In the genomic region with DNA sequence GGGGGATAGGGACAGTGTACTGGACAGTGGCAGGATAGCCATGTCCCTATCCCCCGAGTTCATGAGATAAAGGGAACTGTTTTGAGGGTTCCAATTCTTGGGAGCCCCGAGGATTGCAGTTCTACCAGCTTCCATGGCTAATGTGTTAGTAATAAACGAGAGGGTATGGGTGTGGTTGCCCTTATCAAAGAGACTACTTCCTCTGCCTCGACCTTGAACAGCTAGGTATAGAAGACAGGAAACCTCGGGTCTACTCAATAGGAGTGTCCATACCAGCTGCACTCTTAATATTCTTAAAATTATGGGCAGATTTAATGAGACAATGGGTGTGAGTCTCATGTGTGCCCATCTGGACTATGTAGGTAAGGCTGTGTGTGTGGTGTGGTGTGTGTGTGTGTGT, we compare ENCODE assay signal across 24 mouse cellular contexts.
DNase-seq lines count a peak whose midpoint lies in the region; ATAC-seq and TF ChIP-seq lines count a peak whose summit lies in the region.
"Had no signal": no experiment of that assay in that cellular context is flagged by ENCODE, and none has a peak within 500 bp of the region (broad histone marks: within the 10 kb centered on the region; RNA-seq: fewer than 3 reads in every experiment).

No protein-coding gene starts in this region.

- no peaks in the 10 kb centered on the region for H3K9me3 ChIP-seq in lung, postnatal 0 days (ENCODE audit: low read length)
- no peaks in the 10 kb centered on the region for H3K9me3 ChIP-seq in limb, embryonic 10.5 days (replicated peaks)
- no peaks in the 10 kb centered on the region for H3K9me3 ChIP-seq in forebrain, postnatal 0 days (ENCODE audit: low read length)
- H3K9me3 ChIP-seq in kidney, embryonic 14.5 days (ENCODE audit: control insufficient read depth, low read length), result no peaks in the 10 kb centered on the region
- H3K9me3 ChIP-seq: embryonic facial prominence, embryonic 15.5 days; forebrain, embryonic 10.5 days; heart, embryonic 15.5 days; hindbrain, embryonic 13.5 days had no signal

- DNase-seq in lung, postnatal 0 days (ENCODE audit: low spot score), result no peak
- DNase-seq in lung, adult 2 months, result no peak
- no peak for DNase-seq in limb, embryonic 10.5 days (ENCODE audit: low spot score)
- no peak for DNase-seq in forebrain, postnatal 0 days
- DNase-seq in thymus, postnatal 0 days (ENCODE audit: low spot score), result no peak
- DNase-seq: adrenal gland, adult 8-10 months; adrenal gland, postnatal 36 days; B cell, adult 2 months; cerebellum, adult 2 months; cerebellum, postnatal 10 days; embryo, embryonic 11 days; heart, adult 2 months; heart, postnatal 14 days had no signal

- no peak for TF ChIP-seq EP300 in lung, postnatal 0 days (IDR thresholded peaks at IDR 0.05)

- H3K4me1 ChIP-seq in lung, postnatal 0 days (ENCODE audit: insufficient read depth, low read depth, low read length), result peaks cover 15% of the 10 kb centered on the region
- peaks cover under 1% of the 10 kb centered on the region; the same call in 1 of the 2 replicates for H3K4me1 ChIP-seq in lung, adult 2 months (ENCODE audit: control insufficient read depth, insufficient read depth, low read length)
- peaks cover 77% of the 10 kb centered on the region for H3K4me1 ChIP-seq in limb, embryonic 10.5 days
- no peaks in the 10 kb centered on the region for H3K4me1 ChIP-seq in forebrain, postnatal 0 days (ENCODE audit: insufficient read depth)
- peaks cover 52% of the 10 kb centered on the region for H3K4me1 ChIP-seq in kidney, embryonic 14.5 days (ENCODE audit: control insufficient read depth, insufficient read depth, low read length)

- H3K4me3 ChIP-seq in lung, postnatal 0 days (ENCODE audit: low read depth, low read length), result no peak overlapping the region
- no peak overlapping the region for H3K4me3 ChIP-seq in lung, adult 2 months (replicated peaks; ENCODE audit: extremely low read depth, low read depth, low read length)
- H3K4me3 ChIP-seq in limb, embryonic 10.5 days, result no peak overlapping the region
- no peak overlapping the region for H3K4me3 ChIP-seq in forebrain, postnatal 0 days (ENCODE audit: low read depth, low read length)
- H3K4me3 ChIP-seq in kidney, embryonic 14.5 days (ENCODE audit: low read length), result no peak overlapping the region
- H3K4me3 ChIP-seq: embryonic facial prominence, embryonic 15.5 days; erythroblast, embryonic 14.5 days; forebrain, embryonic 10.5 days; heart, adult 2 months; heart, embryonic 15.5 days; hindbrain, embryonic 13.5 days had no signal

- no peak overlapping the region for H3K9ac ChIP-seq in lung, postnatal 0 days (replicated peaks; ENCODE audit: low read depth)
- no peak overlapping the region for H3K9ac ChIP-seq in forebrain, postnatal 0 days
- no peak overlapping the region for H3K9ac ChIP-seq in kidney, embryonic 14.5 days (ENCODE audit: low read depth, low read length)
- H3K9ac ChIP-seq: embryonic facial prominence, embryonic 15.5 days; heart, embryonic 15.5 days; hindbrain, embryonic 13.5 days had no signal

- no peaks in the 10 kb centered on the region for H3K27me3 ChIP-seq in lung, postnatal 0 days (replicated peaks; ENCODE audit: insufficient read depth, low read length)
- no peaks in the 10 kb centered on the region for H3K27me3 ChIP-seq in limb, embryonic 10.5 days (ENCODE audit: low read depth, poor library complexity, severe bottlenecking)
- H3K27me3 ChIP-seq in forebrain, postnatal 0 days (ENCODE audit: insufficient read depth, low read length), result no peaks in the 10 kb centered on the region
- no peaks in the 10 kb centered on the region for H3K27me3 ChIP-seq in kidney, embryonic 14.5 days (ENCODE audit: control insufficient read depth, insufficient read depth, low read length)
- H3K27me3 ChIP-seq: CH12.LX; embryonic facial prominence, embryonic 15.5 days; heart, embryonic 15.5 days; hindbrain, embryonic 13.5 days had no signal

- H3K4me2 ChIP-seq in lung, postnatal 0 days (replicated peaks; ENCODE audit: low read depth, low read length), result no peak overlapping the region
- no peak overlapping the region for H3K4me2 ChIP-seq in forebrain, postnatal 0 days (ENCODE audit: low read depth)
- no peak overlapping the region for H3K4me2 ChIP-seq in kidney, embryonic 14.5 days (replicated peaks; ENCODE audit: low read depth, low read length)
- H3K4me2 ChIP-seq: embryonic facial prominence, embryonic 15.5 days; heart, embryonic 11.5 days; heart, embryonic 15.5 days; hindbrain, embryonic 13.5 days had no signal

- no peak for TF ChIP-seq POLR2A in lung, adult 2 months (IDR thresholded peaks at IDR 0.05; ENCODE audit: borderline replicate concordance, extremely low read depth, low read depth, low read length)

- 48% methylated on average over 5 of the region's 5 CpGs for WGBS in lung, postnatal 0 days
- 38% methylated on average over 5 of the region's 5 CpGs for WGBS in lung, adult 2 months
- WGBS in limb, embryonic 10.5 days, result 82% methylated on average over 5 of the region's 5 CpGs
- 83% methylated on average over 5 of the region's 5 CpGs for WGBS in forebrain, postnatal 0 days
- WGBS in kidney, embryonic 14.5 days, result 76% methylated on average over 5 of the region's 5 CpGs

- no peak for ATAC-seq in lung, postnatal 0 days
- 0 out of 2 replicates have a peak, but pooled peaks have one; percentile 32 for ATAC-seq in common myeloid progenitor, adult 5-6 weeks (replicated peaks; ENCODE audit: low read depth, poor library complexity, severe bottlenecking)
- no peak for ATAC-seq in forebrain, postnatal 0 days
- no peak for ATAC-seq in kidney, embryonic 14.5 days (ENCODE audit: low FRiP score, low TSS enrichment)
- ATAC-seq: forebrain, embryonic 14.5 days; hindbrain, postnatal 0 days had no signal

- no peaks in the 10 kb centered on the region for H3K36me3 ChIP-seq in lung, postnatal 0 days (ENCODE audit: insufficient read depth, low read length)
- peaks cover 14% of the 10 kb centered on the region for H3K36me3 ChIP-seq in limb, embryonic 10.5 days
- no peaks in the 10 kb centered on the region for H3K36me3 ChIP-seq in forebrain, postnatal 0 days (ENCODE audit: insufficient read depth)
- no peaks in the 10 kb centered on the region for H3K36me3 ChIP-seq in kidney, embryonic 14.5 days (ENCODE audit: control insufficient read depth, insufficient read depth, low read length)
- H3K36me3 ChIP-seq: embryonic facial prominence, embryonic 15.5 days; heart, embryonic 15.5 days; hindbrain, embryonic 13.5 days had no signal

- peak overlapping the region; percentile 43; the same call in 1 of the 2 replicates for H3K27ac ChIP-seq in lung, postnatal 0 days (ENCODE audit: low read length)
- H3K27ac ChIP-seq in limb, embryonic 10.5 days, result 0 out of 2 replicates have a peak overlapping the region, but pooled peaks have one; percentile 19
- no peak overlapping the region for H3K27ac ChIP-seq in forebrain, postnatal 0 days (ENCODE audit: low read depth, low read length)
- no peak overlapping the region for H3K27ac ChIP-seq in kidney, embryonic 14.5 days (ENCODE audit: low read depth, low read length)
- H3K27ac ChIP-seq: forebrain, embryonic 10.5 days; heart, adult 2 months; heart, embryonic 15.5 days; hindbrain, embryonic 13.5 days; hindbrain, postnatal 0 days had no signal

- no peak for TF ChIP-seq CTCF in lung, postnatal 0 days (IDR thresholded peaks at IDR 0.05)
- no peak for TF ChIP-seq CTCF in lung, adult 2 months (IDR thresholded peaks at IDR 0.05; ENCODE audit: insufficient read depth, low read length)
- no peak for TF ChIP-seq CTCF in forebrain, postnatal 0 days (IDR thresholded peaks at IDR 0.05; ENCODE audit: low read depth)

Comparison
In these comparisons a context has a peak if more than half of its experiments do, and no peak if none do; other contexts are left out.
1. H3K27ac ChIP-seq: peak in lung, postnatal 0 days (single experiment) and limb, embryonic 10.5 days (single experiment); none in forebrain, postnatal 0 days (single experiment) and kidney, embryonic 14.5 days (single experiment).